Mouse (Mus musculus) G1E (cell line): ENCODE measurements around the gene Cse1l. TPM values are rescaled to one million over a fixed set of nuclear protein-coding genes. Genes with fewer than 3 reads are reported as not detected.

Experiments
- ATAC-seq: 2 replicates; pipeline ENCODE4 v1.8.0; 2016; ENCODE audit warnings: mild to moderate bottlenecking; ENCODE audit not compliant: insufficient number of reproducible peaks, poor library complexity, low FRiP score, severe bottlenecking; ENCODE audit errors: extremely low read depth
- DNase-seq: peaks from one replicate; pipeline ENCODE4 v3.0.0; 2012; ENCODE audit warnings: low spot score
- H3K27me3 ChIP-seq: 2 replicates; pipeline ENCODE4 v1.6.1; 2012; ENCODE audit warnings: mild to moderate bottlenecking, low read length, inconsistent platforms; ENCODE audit not compliant: insufficient read depth
- H3K36me3 ChIP-seq: replicated peaks from 2 replicates; pipeline ENCODE3; 2012; ENCODE audit warnings: mild to moderate bottlenecking, inconsistent platforms
- H3K4me1 ChIP-seq: 2 replicates; pipeline ENCODE4 v1.6.1; 2012; ENCODE audit warnings: low read depth, low read length, inconsistent platforms, mixed read lengths; ENCODE audit not compliant: insufficient read depth
- H3K4me3 ChIP-seq: 2 replicates; pipeline ENCODE4 v1.5.1; 2012; ENCODE audit warnings: low read depth, mild to moderate bottlenecking, inconsistent platforms, low read length, moderate library complexity, mixed read lengths
- H3K9me3 ChIP-seq: replicated peaks from 2 replicates; pipeline ENCODE4 v1.6.1; 2012; ENCODE audit warnings: inconsistent platforms
- CTCF ChIP-seq: IDR thresholded peaks from 2 replicates; pipeline ENCODE4 v1.5.1; 2012; ENCODE audit warnings: low read depth, low read length, inconsistent platforms, mixed read lengths
- GATA1 ChIP-seq: IDR thresholded peaks from 2 replicates; pipeline ENCODE4 v1.6.1; 2012; ENCODE audit warnings: borderline replicate concordance, low read length, inconsistent platforms, mixed read lengths
- GATA2 ChIP-seq: IDR thresholded peaks from 2 replicates; pipeline ENCODE4 v1.6.1; 2012; ENCODE audit warnings: low read depth, low read length, inconsistent platforms, borderline replicate concordance
- POLR2AphosphoS5 ChIP-seq: IDR thresholded peaks from 2 replicates; pipeline ENCODE4 v1.6.1; 2012; ENCODE audit warnings: low read depth, low read length, inconsistent platforms; ENCODE audit not compliant: insufficient replicate concordance
- TAL1 ChIP-seq: conservative IDR thresholded peaks from 2 replicates; pipeline ENCODE4 v1.6.1; 2012; ENCODE audit warnings: low read depth, low read length, inconsistent platforms, mixed read lengths
- polyA plus RNA-seq: library from polyadenylated mRNA; stranded (reverse); fragments of >175 nt; gene quantifications from 2 replicates; pipeline ENCODE4 v1.2.3, GENCODE M21; 2012
- total RNA-seq, 2 experiments: library from RNA; stranded (forward) in 1 of 2; stranded (reverse) in 1 of 2; fragments of 200-1000 nt in 1 of 2; fragments of >200 nt in 1 of 2; fragmentation: Nextera tagmentation in 1 of 2; gene quantifications; 2 replicates each; pipeline ENCODE4 v1.2.3; 2014 to 2017

Gene Cse1l
- total and polyA plus RNA-seq, 3 experiments, result 18.2 to 174 (median 141) TPM

DNA sequence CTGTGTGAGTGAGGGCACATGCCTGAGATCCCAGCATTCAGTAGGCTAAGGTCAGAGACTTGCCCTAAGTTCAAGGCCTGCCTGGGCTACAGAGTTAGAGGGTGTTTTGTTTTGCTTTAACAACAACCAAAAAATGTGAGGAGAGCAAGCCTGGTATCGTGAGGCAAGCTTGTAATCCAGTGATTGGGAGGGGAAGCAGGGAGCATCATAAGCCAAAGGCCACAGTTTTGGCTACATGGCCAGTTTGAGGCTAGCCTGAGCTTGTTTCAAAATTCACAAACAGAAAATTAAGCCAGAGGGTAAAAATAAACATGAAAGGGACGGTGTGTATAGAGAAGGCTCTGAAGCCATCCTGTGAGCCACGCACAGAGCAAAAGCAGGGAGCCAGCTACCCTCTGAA, 19.6 kb upstream of the Cse1l start:
- Histone ChIP-seq H3K36me3 (peaks cover 83% of the 10 kb centered on the region), H3K4me3 (no peak overlapping the region), H3K4me1 (peaks cover 25% of the 10 kb centered on the region), H3K27me3 (no peaks in the 10 kb centered on the region), H3K9me3 (no peaks in the 10 kb centered on the region)
- DNase-seq, result no peak
- TF ChIP-seq GATA2 (no peak), GATA1 (no peak), CTCF (no peak), POLR2AphosphoS5 (no peak), TAL1 (no peak)
- ATAC-seq, result no peak

DNA sequence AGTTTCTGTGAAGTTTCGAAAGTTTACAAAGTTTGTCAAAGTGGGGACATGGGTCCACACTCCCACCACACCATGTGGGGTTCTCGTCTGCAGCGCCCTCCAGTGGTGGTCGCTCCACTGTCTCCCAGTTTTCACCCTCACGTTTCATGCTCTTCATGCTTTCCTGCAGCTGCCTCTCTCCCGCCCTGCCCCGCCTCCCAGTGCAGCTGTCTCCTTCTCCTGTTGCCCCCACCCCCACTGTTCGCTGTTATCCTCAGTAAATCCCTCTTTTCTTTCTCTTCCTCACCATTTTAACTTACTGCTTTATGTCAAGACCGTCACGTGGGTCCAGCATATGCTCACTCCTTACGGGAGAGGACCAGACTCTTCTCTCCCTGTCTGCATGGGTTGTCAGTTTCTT, 18.0 kb upstream of the Cse1l start:
- Histone ChIP-seq H3K27me3 (no peaks in the 10 kb centered on the region), H3K9me3 (no peaks in the 10 kb centered on the region), H3K4me1 (peaks cover 25% of the 10 kb centered on the region), H3K36me3 (peaks cover 86% of the 10 kb centered on the region), H3K4me3 (no peak overlapping the region)
- ATAC-seq (no peak), DNase-seq (no peak)
- no peak for TF ChIP-seq TAL1
- TF ChIP-seq CTCF, result peak; percentile 31; the same call in 1 of the 2 replicates

DNA sequence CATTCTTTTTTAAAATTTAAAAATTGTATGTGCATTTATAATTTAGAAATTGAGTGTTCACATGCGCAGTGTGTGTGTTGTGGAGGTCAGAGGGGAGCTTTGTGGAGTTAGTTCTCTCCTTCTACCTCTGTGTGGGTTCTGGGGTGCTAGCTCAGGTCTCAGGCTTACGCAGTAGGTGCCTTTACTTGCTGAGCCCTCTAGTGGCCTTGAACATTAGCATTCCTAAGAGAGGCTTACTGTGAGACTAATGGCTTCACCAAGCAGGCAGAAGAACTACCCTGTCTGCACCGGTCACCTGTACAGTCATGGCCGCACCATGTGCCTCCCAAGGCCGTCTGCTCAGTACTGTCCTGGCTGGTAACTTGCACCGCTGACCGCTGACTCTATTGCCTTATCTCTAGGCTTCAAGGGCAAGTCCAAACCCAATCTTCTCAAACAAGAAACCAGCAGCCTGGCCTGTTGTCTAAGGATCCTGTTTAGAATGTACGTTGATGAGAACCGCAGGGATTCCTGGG, 14.4 kb upstream of the Cse1l start:
- Histone ChIP-seq H3K36me3 (peaks cover 90% of the 10 kb centered on the region), H3K27me3 (no peaks in the 10 kb centered on the region), H3K9me3 (no peaks in the 10 kb centered on the region), H3K4me3 (no peak overlapping the region), H3K4me1 (peaks cover 17% of the 10 kb centered on the region)
- no peak for ATAC-seq
- no peak for DNase-seq
- no peak for TF ChIP-seq CTCF
- no peak for TF ChIP-seq POLR2AphosphoS5
- TF ChIP-seq TAL1, result no peak
- no peak for TF ChIP-seq GATA2
- TF ChIP-seq GATA1, result no peak

DNA sequence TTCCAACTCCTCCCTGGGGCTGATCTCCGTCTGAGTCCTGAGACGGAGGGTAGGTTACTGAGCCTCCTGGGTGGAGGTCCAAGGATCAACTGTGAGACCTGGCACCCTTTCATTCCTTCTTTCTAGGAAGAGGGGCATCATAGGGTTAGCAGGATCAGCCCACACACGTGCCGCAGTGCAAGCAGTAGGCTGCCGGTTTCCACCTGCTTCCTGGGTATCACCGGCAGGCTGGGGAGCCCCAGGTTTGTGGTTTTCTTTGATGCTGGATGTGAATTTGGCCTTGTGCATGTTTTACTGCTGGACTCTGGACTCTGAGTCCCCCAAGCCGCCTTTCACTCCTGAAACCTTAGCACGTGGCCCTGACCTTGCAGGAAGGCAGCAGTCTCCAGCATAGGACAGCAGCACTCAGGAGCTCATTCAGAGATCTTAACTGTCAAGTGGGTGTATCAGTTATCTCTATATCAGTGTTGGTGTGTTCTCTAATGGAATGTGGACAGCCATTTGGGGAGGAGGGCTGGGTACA, 13.6 kb upstream of the Cse1l start:
- Histone ChIP-seq H3K36me3 (peaks cover 90% of the 10 kb centered on the region), H3K27me3 (no peaks in the 10 kb centered on the region), H3K9me3 (no peaks in the 10 kb centered on the region), H3K4me1 (peaks cover 17% of the 10 kb centered on the region), H3K4me3 (no peak overlapping the region)
- DNase-seq (no peak), ATAC-seq (no peak)
- TF ChIP-seq POLR2AphosphoS5 (no peak), GATA1 (no peak), CTCF (no peak), TAL1 (no peak), GATA2 (no peak)

DNA sequence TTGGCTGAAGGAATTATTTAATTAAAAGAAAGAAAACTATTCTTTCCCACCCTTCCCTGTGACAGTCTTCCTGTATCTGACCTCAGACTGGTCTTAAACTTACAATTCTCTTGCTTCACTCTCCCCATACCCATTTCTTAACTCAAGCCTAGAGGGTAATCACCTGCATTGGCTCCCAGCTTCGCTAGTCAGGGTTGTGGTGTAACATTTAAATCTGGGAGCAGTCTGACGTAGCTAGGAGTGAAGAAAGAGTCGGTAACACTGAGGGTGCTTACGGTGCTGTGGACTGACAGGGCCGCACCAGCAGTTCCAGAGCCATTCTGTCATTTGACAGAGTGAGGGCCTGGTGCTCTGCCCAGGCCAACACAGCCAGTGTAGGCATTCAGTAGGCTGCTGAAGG, 12.8 kb upstream of the Cse1l start:
- Histone ChIP-seq H3K4me1 (peaks cover 14% of the 10 kb centered on the region), H3K9me3 (no peaks in the 10 kb centered on the region), H3K4me3 (no peak overlapping the region), H3K27me3 (no peaks in the 10 kb centered on the region), H3K36me3 (peaks cover 88% of the 10 kb centered on the region)
- ATAC-seq (no peak), DNase-seq (no peak)
- TF ChIP-seq TAL1 (no peak), GATA2 (no peak), CTCF (no peak), POLR2AphosphoS5 (no peak), GATA1 (no peak)

DNA sequence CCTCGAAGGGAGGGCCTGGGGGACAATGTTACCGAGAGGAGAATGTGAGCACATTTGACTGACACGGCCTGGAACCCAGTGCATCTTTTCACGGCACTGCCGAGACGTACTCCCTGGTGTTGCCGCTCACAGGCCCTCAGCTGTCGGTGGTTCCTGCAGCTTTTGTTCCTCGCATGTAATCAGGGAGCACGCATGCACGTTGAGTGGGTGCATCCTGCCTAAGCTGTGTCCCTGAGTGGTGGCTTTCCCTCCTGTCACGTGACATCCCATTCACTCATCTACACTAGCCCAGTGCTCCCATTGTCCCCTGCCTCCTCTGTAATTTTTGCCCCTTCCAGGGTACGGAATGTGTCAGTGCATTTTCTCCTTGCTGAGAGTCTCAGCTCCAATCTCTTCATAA, 9.5 kb upstream of the Cse1l start:
- no peak overlapping the region for H3K4me3 ChIP-seq
- H3K27me3 ChIP-seq, result no peaks in the 10 kb centered on the region
- ATAC-seq (no peak), DNase-seq (no peak)
- peaks cover 12% of the 10 kb centered on the region for H3K4me1 ChIP-seq
- no peaks in the 10 kb centered on the region for H3K9me3 ChIP-seq
- H3K36me3 ChIP-seq, result peaks cover 65% of the 10 kb centered on the region
- TF ChIP-seq GATA1 (no peak), TAL1 (no peak), POLR2AphosphoS5 (no peak), GATA2 (no peak), CTCF (no peak)

DNA sequence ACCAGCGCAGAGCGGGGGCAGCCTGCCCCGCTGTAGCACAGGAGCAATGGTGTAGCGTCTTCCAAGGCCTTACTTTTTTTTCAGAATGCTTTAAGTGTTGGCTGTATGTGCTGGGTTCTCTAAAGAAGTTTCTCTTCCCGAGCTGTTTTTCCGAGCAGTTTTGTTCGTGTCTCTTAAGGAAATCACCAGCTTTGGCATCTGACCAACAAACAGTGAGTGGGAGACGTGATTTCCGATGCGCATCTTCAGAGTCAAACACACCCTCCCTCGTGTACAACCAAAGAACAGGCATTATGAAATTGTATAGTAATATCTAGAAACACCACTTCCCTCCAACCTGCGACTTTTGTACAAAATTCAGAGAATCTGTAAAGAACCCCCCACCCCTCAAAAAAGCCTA, 8.9 kb upstream of the Cse1l start:
- Histone ChIP-seq H3K4me3 (no peak overlapping the region), H3K4me1 (peaks cover 12% of the 10 kb centered on the region), H3K36me3 (peaks cover 61% of the 10 kb centered on the region), H3K27me3 (no peaks in the 10 kb centered on the region), H3K9me3 (no peaks in the 10 kb centered on the region; the same call in 1 of the 2 replicates)
- TF ChIP-seq POLR2AphosphoS5 (no peak), GATA2 (no peak)
- ATAC-seq, result no peak
- DNase-seq, result no peak
